Mouse (Mus musculus) cerebellum, postnatal 10 days (tissue): ENCODE data around the gene 5330417C22Rik.
"Not testable (repeated sequence)": the region's sequence is repeated elsewhere in the genome, so short reads cannot be mapped to it uniquely, and the experiment has no call there.

Experiments used
- DNase-seq, 2 experiments: peaks; one replicate each; pipeline ENCODE4 v3.0.0; 2021; ENCODE audit warnings: mixed read lengths in 2 of 2

The 5330417C22Rik gene

DNA sequence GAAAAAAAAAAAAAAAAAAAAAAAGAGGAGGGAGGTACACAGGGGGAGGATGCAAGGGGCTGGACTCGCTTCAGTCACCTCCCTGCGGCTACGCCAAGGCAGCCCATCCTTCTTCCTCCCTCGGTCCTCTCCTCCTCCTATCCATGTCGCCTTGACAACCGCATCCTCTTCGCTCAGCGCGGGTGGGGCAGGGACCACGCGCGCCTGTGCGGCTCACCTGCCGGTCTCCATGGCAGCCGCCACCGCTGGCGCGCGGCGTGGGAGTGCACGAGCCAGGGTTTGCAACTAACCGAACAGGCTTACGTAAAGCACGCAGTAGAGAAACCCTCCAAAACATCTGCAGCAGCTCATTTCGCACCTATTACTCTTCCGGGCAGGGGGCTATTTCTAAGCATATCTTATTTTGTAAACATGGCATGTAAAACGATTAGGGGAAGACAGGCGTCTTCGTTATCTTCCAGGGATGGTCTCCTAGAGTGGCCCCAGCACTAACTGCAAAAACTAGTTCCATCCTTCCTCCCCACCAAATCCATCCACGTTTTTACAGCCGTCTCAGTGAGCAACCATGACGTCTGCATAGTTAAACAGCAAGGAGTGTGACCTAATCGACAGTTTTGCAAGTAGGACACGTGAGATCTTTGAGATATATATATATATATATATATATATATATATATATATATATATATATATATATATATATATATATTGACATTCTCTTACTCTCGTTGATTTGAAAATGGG, at the start of gene 5330417C22Rik:
Gene 5330417C22Rik, minus strand, starts transcription at position 20 of the 744 bp plus-strand sequence.
- peak; percentile 78 to 83 for DNase-seq

DNA sequence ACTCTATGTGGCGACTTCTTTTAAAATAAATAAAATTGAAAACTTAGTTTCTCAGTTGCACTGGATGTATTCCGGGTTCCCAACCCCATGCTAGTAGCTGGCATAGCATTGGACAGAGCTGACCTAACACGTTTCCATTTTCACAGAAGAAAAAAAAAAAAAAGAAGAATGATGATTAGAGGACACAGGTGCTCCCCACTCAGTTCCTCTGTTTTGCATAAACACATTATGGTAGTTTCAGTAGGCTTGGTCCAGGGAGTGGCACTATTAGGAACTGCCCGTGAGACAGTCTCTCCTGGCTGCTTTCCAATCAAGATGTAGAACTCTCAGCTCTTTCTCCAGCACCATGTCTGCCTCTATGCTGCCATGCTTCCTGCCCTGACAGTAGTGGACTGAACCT, 48.2 kb upstream of the 5330417C22Rik start:
- DNase-seq, result no peak

DNA sequence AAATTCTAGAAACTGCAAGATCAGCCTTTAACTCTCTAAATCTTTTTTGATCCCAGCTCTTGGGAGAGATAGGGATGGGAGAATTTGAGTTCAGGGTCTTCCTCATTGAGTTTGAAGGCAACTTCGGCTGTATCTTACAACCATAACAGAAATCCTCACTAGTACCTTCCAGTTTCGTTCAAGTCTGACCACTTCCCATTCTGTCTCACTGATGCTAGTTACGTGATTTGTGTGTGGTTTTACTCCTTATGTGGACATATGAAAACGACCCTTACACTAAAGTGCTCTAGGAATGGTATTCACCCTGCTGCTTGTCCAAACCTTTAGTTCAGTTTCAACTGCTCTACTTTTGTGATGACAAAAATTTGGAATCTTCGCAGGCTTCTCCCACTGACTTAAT, 37.7 kb upstream of the 5330417C22Rik start:
- no peak for DNase-seq

DNA sequence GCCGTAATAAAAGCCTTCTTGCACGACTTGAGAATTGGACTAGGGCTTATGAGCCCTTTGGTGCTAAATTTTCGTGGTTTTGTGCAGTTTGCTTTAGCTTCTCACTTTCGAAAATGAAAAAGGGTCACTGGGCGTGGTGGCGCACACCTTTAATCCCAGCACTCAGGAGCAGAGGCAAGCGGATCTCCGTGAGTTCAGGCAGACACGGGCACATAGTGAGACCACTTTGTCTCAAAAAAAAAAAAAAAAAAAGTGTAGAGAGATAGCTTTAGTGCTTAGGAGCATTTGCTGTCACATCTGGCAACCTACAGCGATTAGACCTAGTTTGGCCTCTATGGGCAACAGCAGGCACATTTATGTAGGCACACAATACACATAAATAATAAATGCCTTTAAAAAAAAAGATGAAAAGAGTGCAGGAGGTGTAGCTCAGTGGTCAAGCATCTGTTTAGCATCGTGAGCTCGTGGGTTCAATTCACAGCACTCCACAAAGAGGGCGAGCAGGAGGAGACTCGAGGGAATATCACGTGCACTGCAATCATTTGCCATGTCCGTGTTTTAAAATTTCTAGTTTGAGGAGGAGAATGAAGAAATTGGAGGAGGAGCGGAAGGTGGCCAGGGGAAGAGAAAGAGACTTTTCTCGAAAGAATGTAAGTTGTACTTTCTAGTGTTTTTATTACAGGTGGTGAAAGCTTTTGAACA, 36.1 kb upstream of the 5330417C22Rik start:
- no peak for DNase-seq

DNA sequence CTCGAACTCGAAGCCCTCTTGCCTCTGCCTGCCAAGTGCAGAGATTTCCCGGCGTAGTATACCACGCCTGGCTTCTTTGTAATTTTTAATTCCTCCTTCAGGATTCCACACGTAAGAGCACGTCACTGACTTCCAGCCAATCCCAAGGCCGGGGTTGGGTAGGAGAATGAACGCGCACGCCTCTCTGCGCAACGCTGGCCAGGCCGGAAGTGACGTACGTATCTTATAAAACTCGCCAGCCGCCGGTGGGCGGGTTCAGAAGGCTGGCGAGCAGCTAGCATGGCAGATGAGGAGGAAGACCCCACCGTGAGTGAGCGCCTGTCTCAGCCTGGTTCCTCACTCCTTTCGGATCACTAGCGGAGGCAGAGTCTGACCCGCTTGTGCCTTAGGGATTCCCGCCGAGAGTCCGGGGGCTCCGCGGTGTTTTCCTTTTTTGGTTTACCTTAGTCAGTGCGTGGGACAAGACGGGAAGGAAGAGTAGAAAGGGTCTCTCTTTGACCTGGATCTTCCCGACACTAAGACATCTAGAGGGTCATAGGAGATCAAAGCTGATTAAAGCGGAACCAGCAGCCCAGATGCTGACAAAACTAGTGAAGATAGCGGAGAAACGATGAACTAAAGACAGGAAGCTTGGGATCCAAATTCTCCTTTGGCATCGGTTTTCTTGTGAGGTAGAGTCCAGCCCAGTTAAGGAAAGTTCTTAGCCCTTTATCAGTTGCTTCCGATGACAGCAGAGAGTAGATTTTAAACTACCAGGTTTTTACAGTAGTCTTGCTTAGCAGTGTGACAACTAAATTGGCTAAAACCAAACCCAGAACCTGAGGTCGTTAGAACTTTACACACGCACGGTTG, 35.3 kb upstream of the 5330417C22Rik start, which contains the start of gene Taf13:
Gene Taf13, plus strand, starts transcription at position 256 of the 852 bp plus-strand sequence.
- DNase-seq, result peak; percentile 98 to 99

DNA sequence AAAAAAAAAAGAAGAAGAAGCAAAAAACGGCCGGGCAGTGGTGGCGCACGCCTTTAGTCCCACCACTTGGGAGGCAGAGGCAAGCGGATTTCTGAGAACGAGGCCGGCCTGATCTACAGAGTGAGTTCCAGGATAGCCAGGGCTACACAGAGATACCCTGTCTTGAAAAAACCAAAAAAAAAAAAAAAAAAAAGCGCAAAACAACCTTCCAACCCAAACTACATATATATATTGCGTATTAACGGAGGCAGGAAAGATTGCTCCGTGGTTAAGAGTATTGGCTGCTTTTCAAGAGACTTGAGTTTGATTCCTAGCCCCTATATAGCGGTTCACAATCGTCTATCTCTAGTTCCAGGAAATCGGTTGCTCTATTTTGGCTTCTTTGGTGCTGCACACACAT, 34.5 kb upstream of the 5330417C22Rik start:
- no peak for DNase-seq

DNA sequence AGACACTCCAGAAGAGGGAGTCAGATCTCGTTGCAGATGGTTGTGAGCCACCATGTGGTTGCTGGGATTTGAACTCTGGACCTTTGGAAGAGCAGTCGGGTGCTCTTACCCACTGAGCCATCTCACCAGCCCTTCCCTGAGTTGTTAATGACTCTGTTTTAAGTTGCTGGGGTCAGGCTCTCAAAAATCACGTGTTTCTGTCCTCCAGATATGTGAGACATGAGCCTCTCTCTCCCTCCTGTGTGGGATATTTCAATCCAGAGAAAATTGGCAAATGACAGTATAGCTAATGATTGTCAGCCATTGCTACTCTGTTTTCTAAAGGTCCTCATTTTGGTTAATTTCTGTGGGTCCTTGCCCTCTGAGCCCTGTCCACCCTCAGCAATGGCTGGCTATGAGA, 33.3 kb upstream of the 5330417C22Rik start:
- not testable (repeated sequence) for DNase-seq

DNA sequence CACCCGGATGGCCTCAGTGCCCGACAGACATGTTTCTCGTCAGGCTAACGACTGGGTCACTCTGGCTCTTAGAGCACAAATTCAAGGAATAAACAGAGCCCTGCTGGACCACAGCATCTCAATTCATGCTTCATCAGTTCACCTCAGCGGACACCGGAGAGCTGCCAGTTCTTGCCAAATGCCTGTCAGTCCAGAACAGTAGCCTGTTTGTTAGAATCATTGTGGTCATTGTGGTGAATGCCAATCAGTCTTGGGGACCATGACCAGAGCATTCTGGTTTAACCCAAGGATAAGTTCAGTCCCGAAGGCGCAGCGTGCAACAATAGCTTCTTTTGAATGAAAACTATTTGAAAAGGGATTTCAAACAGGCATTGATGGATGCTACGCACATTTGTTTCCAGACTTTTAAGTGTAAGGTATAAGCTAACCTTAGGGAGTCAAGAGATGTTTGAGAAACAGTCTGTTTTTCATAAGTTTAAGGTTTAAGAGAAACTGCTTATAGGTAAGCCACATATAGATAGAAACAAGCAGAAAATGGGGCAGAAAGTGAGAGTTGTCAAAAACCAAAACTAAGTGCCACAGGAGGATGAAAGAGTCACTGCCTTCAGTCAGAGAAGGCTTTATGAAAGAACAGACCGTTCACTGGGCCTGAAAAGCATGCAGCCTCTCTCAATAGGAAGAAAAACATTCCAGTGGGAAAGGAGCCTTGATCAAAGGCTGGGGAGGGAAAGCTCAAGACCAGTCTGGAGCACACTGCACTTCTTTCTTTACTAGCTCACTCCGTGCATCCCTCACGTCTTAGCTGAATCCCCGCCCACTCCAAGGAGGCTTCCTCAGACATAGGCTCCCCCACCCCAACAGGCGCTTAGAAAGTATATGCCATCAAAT, 31.9 kb upstream of the 5330417C22Rik start:
- DNase-seq, result peak; percentile 72 to 77

DNA sequence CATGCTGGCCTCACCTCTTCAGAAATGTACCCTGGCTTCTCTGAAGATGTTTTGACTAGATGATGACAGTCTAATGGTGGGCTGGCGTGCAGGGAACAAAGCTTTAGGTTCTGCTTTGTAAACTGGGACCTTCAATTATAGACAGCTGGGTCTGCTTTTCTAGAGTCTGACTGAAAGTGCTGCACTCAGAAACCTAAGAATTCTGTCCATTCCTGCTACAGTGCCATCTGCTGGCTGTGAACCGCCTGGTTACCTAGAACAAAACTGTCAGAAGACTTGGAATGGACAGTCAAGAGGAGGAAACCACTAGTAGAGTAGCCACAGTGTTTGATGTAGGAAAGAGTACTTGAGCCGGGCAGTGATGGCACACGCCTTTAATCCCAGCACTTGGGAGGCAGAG, 27.0 kb upstream of the 5330417C22Rik start:
- DNase-seq, result peak; percentile 91 to 92

DNA sequence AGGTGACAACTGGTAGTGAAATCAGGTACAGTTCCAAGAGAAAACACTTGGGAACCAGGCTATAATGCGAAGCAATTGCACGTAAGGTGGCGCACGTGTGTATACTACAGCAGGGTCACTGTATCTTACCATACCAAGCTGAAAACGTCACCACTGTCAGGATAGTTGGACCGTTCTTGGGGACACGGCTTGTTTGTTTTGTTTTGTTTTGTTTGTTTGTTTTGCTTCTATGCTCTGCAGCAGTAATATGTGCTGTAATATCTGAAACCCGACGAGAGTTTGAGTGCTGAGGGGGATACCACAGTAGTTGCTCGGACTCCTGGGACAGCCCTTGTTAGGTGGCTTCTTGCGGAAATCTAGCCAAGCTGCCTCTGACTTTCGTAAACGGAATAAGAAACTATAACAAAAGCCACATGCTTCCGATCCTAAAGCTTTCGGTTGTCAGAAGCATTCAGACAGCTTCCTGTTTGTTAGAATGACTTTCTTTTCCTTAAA, 26.5 kb upstream of the 5330417C22Rik start:
- DNase-seq, result peak in 1 of 2 experiments; percentile 49

DNA sequence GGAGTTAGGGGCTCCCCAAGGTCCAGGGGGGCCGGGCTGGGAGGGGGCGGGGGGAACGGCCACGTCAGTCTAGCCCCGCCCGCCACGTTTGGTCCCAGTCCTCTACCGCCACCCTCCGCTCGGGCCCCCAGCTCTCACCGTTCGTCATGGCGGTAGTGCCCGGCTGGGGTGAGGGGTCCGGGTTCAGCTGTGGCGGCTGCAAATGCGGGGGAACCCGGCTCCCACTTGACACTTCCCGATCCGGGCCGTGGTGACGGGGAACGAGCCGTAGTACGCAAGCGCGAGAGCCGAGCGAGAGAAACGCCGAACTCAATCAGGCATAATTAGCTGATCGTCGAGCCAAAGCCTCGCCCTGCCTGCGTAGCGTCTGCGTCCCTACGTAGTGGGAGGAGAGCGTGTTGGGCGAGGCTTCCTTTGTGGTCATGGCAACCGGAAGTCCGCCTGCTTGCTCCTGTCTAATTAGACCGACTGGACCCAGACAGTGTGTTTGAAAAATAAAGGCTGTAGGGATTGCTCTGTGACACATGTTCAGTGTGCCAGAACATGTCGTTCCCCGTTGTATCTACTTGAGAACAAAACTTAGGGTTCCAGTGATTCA, 25.9 kb upstream of the 5330417C22Rik start, which contains the start of gene Tmem167b:
Gene Tmem167b, minus strand, starts transcription at position 334 of the 598 bp plus-strand sequence.
- peak; percentile 97 to 98 for DNase-seq

DNA sequence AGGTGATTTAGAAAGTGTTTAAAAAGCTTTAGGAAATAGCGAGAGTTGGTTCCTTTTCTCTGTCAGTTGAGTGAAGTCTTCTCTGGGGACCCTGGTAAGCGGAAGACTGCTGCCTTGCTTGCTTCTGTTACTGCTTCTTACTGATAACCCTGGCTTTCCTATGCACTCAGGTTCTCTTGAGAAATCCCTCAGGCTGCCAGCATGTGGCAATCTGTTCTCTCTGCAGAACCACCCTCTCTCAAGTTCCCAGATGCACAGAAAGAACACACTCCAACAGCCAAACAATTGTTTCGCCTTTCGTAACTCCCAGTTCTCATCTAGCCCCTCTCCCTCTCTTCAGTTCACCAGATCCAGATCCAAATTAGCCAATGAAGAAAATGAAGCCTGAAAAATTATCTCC, 21.6 kb upstream of the 5330417C22Rik start:
- DNase-seq, result no peak

DNA sequence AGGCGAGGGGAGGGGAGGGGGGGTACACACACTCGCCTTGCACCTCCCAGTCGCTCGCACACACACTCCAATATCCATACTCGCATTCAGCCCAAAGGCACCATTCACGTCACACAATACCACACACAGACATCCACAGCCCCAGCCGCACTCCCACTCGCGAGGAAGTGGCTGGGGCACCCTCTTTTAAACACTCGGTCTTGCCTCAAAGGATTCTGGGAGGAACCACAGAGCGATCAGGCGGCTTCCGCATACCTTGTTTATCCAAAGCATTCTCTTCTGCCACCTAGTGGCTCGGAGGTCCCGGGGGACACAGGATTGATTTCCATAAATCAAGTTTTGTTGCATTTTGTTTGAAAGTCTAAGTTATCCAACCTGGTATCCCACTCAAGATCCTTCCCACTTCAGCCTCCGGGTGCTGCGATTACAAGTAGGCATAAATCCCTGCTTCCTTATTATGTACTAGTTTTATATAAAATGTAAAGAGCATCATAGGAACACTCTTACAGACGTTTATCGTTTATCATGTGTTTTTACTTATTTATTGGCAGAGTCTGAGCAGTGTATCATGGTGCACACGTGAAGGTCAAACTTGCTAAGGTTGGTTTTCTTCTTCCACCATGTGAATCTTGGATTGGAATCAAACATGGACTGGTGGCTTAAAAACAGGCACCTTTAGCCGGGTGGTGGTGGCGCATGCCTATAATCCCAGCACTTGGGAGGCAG, 18.4 kb upstream of the 5330417C22Rik start:
- DNase-seq, result peak; percentile 96

DNA sequence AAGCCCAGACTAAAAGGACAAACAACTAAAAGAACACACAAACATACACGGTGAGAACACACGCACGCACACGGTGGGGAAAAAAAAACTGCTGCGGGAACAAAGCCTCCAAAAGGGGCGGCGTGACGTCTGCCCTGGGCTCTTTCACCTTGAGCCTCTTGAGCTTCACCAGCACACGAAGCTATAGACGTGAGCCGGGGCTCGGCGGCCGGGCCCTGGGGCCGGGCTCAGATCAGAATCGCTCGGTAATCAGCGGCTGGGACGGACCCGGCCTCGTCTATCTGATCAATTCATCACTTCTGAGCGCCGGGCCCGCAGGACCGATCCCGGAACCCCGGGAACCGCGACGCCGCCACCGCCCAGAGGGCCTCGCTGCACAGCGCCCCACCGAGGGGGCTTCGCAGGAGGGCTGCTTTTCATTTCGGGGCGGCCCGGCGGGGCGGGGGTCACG, 17.8 kb upstream of the 5330417C22Rik start:
- DNase-seq, result no peak

DNA sequence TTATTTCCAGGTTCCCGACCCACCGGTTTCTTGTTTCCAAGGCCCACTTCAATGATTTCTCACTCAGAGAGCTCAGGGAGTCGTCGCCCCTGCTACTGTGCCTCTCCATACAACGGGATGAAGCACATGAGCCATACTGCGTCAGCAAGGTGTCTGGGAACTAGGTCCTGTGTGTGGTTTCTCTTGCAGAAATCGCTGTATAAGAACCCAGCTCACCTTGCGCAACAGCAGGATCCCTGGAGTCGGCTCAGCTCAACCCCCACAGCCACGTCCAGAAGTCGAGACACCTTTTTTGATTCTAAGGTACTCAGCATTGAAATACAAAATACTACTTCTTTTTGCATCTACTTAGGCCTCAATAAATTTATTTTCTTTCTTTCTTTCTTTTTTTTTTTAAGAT, 6.0 kb upstream of the 5330417C22Rik start:
- DNase-seq, result no peak

DNA sequence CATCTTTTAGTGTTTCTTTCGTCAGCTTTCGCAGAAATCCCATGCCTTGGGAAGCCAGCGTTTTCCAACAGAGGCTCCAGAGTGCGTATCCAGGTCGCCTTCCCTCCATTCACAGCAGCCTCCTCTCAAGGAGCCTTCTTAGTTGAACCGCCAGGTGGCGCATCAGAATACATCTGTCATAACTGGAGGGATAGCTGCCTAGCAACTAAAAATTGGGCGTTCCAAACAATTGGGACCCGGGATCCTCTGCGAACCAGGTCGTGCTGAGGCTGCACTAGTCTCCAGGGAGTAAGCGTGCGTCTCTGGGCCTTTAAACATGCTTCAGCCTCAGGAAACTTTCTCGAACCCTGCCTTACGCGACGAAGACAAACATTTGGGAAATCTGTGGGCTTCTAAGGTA, 967 bp upstream of the 5330417C22Rik start:
- peak; percentile 93 for DNase-seq

DNA sequence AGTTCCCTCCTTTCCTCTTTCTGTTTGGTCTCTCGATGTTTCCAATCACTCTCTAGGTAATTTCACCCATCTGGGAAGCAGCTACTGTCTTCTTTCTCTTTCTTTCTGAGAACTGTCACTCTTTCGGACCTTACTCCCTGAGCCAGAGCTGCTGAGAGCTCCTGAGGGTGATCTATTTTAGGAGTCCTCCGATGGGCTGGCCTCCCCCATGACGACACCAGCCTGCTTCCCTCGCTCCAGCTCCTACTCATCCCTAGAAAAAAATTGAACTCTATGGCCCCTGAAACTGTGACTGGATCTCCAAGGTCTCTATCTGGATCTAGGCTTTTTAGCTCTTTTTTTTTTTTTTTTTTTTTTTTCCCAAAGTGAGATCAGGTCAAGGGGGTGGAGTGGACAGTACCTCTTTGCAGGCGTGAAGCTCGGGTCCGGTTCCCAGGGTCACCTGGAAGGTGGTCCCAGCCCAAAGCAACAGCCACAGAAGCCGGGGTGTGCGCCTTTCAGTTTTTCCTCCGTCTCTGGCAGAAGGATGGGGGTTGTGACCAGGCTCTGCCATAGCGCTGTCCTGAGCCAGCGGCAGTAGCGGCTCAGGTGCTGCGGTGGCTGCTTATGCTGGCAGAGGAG, 330 bp downstream of the 5330417C22Rik start:
- no peak for DNase-seq

DNA sequence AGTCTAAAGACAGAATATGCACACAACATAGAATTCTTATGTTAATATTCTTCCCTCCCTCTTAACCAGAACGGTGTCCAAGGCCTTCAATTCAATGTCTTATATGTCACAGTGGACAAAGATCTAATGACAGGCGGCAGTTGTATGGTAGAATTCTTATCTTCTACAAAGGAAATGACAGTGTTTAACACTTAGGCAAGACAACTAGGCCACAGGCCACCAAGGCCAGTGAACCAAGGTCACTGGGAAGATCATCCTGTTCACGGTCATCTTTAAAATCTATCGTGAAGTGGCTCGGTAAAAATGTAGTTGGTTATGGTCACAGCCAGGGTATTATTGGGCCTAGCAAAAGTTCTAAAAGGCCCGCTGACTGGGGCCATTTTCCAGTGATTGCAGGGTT, 2.4 kb downstream of the 5330417C22Rik start, which contains the start of gene 1700013F07Rik:
Gene 1700013F07Rik, plus strand, starts transcription at position 200 of the 400 bp plus-strand sequence.
- no peak for DNase-seq

DNA sequence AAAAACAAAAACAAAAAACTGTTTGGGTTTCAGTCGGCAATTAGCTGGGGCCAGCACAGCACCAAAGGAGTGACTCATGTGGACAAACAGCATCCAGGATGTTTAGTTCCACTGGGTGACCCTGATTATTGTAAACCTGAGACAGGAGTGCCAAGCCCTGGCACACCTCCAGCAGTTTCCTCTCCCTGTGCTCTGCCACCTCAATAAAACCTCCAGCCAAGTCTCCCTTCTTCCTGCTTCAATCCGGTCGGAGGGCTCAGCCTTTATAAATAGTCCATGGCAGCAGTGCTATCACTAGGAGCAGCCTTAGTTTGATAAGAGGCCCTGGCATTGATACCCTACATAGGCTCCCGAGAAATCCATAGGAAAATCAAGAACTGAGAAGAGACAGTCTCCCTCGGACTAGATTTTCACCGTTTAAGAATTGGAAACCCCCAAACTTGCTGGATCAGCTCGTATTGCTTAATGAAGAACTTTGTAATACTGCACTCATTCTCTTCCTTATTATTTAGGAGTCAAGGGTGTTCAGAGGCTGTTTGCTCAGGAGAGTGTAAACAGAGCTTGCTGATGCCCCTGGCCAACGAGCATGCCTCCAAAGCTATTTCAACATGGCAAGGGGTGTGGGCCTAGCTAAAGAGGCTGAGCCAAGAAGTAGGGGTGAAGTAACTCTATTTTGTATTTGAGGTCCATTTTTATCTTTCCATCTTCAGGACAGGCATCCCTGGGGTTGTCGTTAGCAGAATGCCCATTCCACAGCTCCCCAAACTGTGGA, 3.0 kb downstream of the 5330417C22Rik start:
- DNase-seq, result peak; percentile 62 to 70
